Mouse (Mus musculus) small intestine, adult 2 months (tissue): ENCODE data around the gene Tmem132d.

Source experiments
- CTCF ChIP-seq: fragments of 200-500 bp; IDR thresholded peaks from 2 replicates; pipeline ENCODE4 v1.5.1; 2012; ENCODE audit warnings: low read depth, mild to moderate bottlenecking, control low read depth, inconsistent platforms, low read length, moderate library complexity, mixed read lengths; ENCODE audit not compliant: insufficient replicate concordance, insufficient read length; ENCODE audit errors: extremely low read depth
- POLR2A ChIP-seq: fragments of 200-500 bp; IDR thresholded peaks from 2 replicates; pipeline ENCODE4 v1.6.1; 2012; ENCODE audit warnings: low read depth, mild to moderate bottlenecking, control low read depth, inconsistent platforms, low read length, moderate library complexity

DNA sequence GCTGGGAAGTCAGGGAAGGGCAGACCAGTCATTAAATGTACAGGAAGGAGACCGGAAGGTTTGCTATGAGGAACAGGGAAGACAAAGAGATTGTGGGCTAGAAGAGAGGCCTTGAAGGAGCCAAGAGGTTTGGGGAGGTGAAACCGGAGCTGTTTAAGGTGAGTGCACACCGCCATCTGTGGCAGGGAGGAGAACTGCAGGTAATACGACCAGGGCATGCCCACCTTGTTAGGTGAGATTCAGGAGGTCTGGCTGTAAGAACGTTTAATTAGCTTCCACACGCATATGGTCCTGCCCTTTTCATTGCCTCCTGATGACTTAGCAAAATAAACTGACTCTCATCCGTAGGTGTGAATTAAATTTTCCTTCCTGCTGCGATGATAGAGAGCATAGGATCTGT is 485.6 kb downstream of the Tmem132d start:
- TF ChIP-seq POLR2A (no peak), CTCF (no peak)
